Mouse (Mus musculus) hindbrain, postnatal 0 days (tissue): ENCODE measurements around the gene Dmrtc1c2. TPM values are rescaled to one million over a fixed set of nuclear protein-coding genes. Genes with fewer than 3 reads are reported as not detected.
"Not testable (repeated sequence)": the region's sequence is repeated elsewhere in the genome, so short reads cannot be mapped to it uniquely, and the experiment has no call there.

Experiments used
- ATAC-seq: fragments of 200-750 bp; cut with Nextera tagmentation; 2 replicates; pipeline ENCODE4 v1.8.0; 2017; ENCODE audit warnings: mild to moderate bottlenecking, moderate TSS enrichment, moderate library complexity
- DNase-seq: peaks from one replicate; pipeline ENCODE4 v3.0.0-alpha.2; 2015; ENCODE audit warnings: low spot score
- H3K27ac ChIP-seq: fragments of 300-500 bp; sonication (generic); 2 replicates; pipeline ENCODE4 v1.5.1; 2014; ENCODE audit warnings: mild to moderate bottlenecking
- H3K27me3 ChIP-seq: fragments of 300-500 bp; sonication (generic); 2 replicates; pipeline ENCODE4 v1.6.1; 2014; ENCODE audit warnings: low read length, mixed read lengths; ENCODE audit not compliant: insufficient read depth
- H3K36me3 ChIP-seq: fragments of 300-500 bp; sonication (generic); 2 replicates; pipeline ENCODE4 v1.6.1; 2014; ENCODE audit warnings: low read length, mixed read lengths; ENCODE audit not compliant: insufficient read depth
- H3K4me1 ChIP-seq: fragments of 300-500 bp; sonication (generic); 2 replicates; pipeline ENCODE4 v1.6.1; 2014; ENCODE audit warnings: antibody characterized with exemption, low read length, mixed read lengths; ENCODE audit not compliant: insufficient read depth
- H3K4me2 ChIP-seq: fragments of 300-500 bp; sonication (generic); 2 replicates; pipeline ENCODE4 v1.6.1; 2014; ENCODE audit warnings: low read depth, mild to moderate bottlenecking, low read length, moderate library complexity, mixed read lengths
- H3K4me3 ChIP-seq: fragments of 300-500 bp; sonication (generic); 2 replicates; pipeline ENCODE4 v1.5.1; 2014; ENCODE audit warnings: low read length
- H3K9ac ChIP-seq: fragments of 300-500 bp; sonication (generic); replicated peaks from 2 replicates; pipeline ENCODE4 v1.6.1; 2014; ENCODE audit warnings: mild to moderate bottlenecking, low read length, moderate library complexity, mixed read lengths
- H3K9me3 ChIP-seq: fragments of 300-500 bp; sonication (generic); 2 replicates; pipeline ENCODE4 v1.6.1; 2016; ENCODE audit warnings: low read length, mixed read lengths
- CTCF ChIP-seq: IDR thresholded peaks from 2 replicates; pipeline ENCODE4 v1.5.1; 2016; ENCODE audit warnings: antibody characterized with exemption, control low read depth, low read depth
- WGBS: fragments of 180-500 bp; shearing (Covaris S2); extraction: QIAGEN DNeasy Blood & Tissue Kit; methylation state at CpG from one replicate; pipeline ENCODE4 v1.1.7; 2014; 5-methylcytosine and 5-hydroxymethylcytosine counted together
- polyA plus RNA-seq: library from polyadenylated mRNA; unstranded; fragments of >200 nt; fragmentation: Nextera tagmentation; extraction: Ambion mirVana; gene quantifications from 2 replicates; pipeline ENCODE4 v1.2.1, GENCODE M21; 2015
- total RNA-seq: library from RNA; depleted of rRNA; stranded (reverse); fragments of >200 nt; gene quantifications from 2 replicates; pipeline ENCODE4 v1.2.3, GENCODE M21; 2014; rRNA removed

Gene Dmrtc1c2
- total RNA-seq (not detected in 2 replicates), polyA plus RNA-seq (not detected in 2 replicates)

- not testable (repeated sequence) for H3K9ac ChIP-seq, H3K4me3 ChIP-seq, H3K27me3 ChIP-seq, H3K4me2 ChIP-seq, H3K27ac ChIP-seq, H3K4me1 ChIP-seq, DNase-seq, H3K36me3 ChIP-seq, H3K9me3 ChIP-seq, ATAC-seq
- WGBS, result 100% methylated on average over 3 of the region's 13 CpGs
Observed at GRCm38 (mm10) chrX:102854516-102854915, at the start of gene Dmrtc1c2. TSS of gene Dmrtc1c2 (minus strand) at chrX:102854616.

- Histone ChIP-seq H3K9me3 (no peaks in the 10 kb centered on the region), H3K9ac (no peak within 1 kb of the TSS), H3K4me2 (no peak within 1 kb of the TSS), H3K4me3 (no peak within 1 kb of the TSS), H3K36me3 (no peaks in the 10 kb centered on the region), H3K27ac (no peak within 1 kb of the TSS), H3K27me3 (no peaks in the 10 kb centered on the region), H3K4me1 (no peaks in the 10 kb centered on the region)
- 87% methylated on average over 6 of the region's 6 CpGs for WGBS
- no peak for DNase-seq
- no peak for ATAC-seq
- TF ChIP-seq CTCF, result no peak
Observed at GRCm38 (mm10) chrX:102867871-102868270, 13.5 kb upstream of the Dmrtc1c2 start, which contains the start of gene 1700031F05Rik. TSS of gene 1700031F05Rik (minus strand) at chrX:102867971.

- no peak for TF ChIP-seq CTCF
- H3K9ac ChIP-seq, result no peak overlapping the region
Observed at GRCm38 (mm10) chrX:102812311-102812710, 42.1 kb downstream of the Dmrtc1c2 start.

DNA sequence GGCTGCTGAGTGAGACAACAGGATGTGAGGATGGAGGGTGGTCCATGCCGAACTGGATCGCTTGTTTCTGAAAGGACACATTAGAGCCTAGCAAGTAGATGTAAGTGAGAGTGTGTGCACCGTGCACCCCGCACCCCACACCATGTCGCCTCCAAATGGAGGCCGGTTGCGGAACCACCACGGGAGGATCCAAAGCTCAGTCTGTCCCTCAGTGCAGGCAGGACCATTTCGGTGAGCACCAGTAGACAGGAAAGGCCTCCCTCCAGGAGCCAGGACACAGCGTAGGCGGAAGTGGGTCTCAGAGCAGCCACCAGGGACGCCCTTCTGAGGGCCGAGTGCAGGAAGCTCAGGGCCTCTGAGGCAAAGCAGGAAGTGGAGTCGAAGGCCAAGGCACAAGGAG lies 51.8 kb downstream of the Dmrtc1c2 start, which contains the start of gene Dmrtc1c1:
Dmrtc1c1 (plus strand) TSS at position 301 of the 400 bp plus-strand sequence.
- DNase-seq, H3K9me3 ChIP-seq, H3K4me2 ChIP-seq, H3K36me3 ChIP-seq, ATAC-seq, H3K4me1 ChIP-seq, H3K4me3 ChIP-seq, H3K27me3 ChIP-seq, H3K9ac ChIP-seq, H3K27ac ChIP-seq: not testable (repeated sequence)
- 90% methylated on average over 2 of the region's 14 CpGs for WGBS

More at GRCm38 (mm10) chrX:102812311-102812710, 42.1 kb downstream of the Dmrtc1c2 start:
- Histone ChIP-seq H3K4me1 (no peaks in the 10 kb centered on the region), H3K4me2 (no peak overlapping the region), H3K27ac (no peak overlapping the region), H3K27me3 (no peaks in the 10 kb centered on the region), H3K4me3 (no peak overlapping the region), H3K9me3 (no peaks in the 10 kb centered on the region), H3K36me3 (no peaks in the 10 kb centered on the region)
- WGBS, result 67% methylated on average over 4 of the region's 4 CpGs
- no peak for DNase-seq
- no peak for ATAC-seq

Other genes starting within 250 kb of the Dmrtc1c2 start
- gene Phka1, start 210.4 kb downstream of the Dmrtc1c2 start, total RNA-seq, result 13.8 and 14.2 TPM in 2 replicates
- gene Phka1, start 210.4 kb downstream of the Dmrtc1c2 start, polyA plus RNA-seq, result 6.6 and 7.5 TPM in 2 replicates
- not detected in 2 replicates for gene Gm3880, start 167.6 kb downstream of the Dmrtc1c2 start, total RNA-seq
- not detected in 2 replicates for gene Gm3880, start 167.6 kb downstream of the Dmrtc1c2 start, polyA plus RNA-seq
- gene Gm9112, start 147.0 kb downstream of the Dmrtc1c2 start, total RNA-seq, result not detected in 2 replicates
- not detected in 2 replicates for gene Gm9112, start 147.0 kb downstream of the Dmrtc1c2 start, polyA plus RNA-seq
- not detected in 2 replicates for gene Dmrtc1b, start 146.8 kb downstream of the Dmrtc1c2 start, total RNA-seq
- not detected in 2 replicates for gene Dmrtc1b, start 146.8 kb downstream of the Dmrtc1c2 start, polyA plus RNA-seq
- gene Dmrtc1c1, start 51.7 kb downstream of the Dmrtc1c2 start, total RNA-seq, result not detected in 2 replicates
- not detected in 2 replicates for gene Dmrtc1c1, start 51.7 kb downstream of the Dmrtc1c2 start, polyA plus RNA-seq
- not detected in 2 replicates for gene 1700031F05Rik, start 13.4 kb upstream of the Dmrtc1c2 start, total RNA-seq
- not detected in 2 replicates for gene 1700031F05Rik, start 13.4 kb upstream of the Dmrtc1c2 start, polyA plus RNA-seq
- 0.16 and 0.36 TPM in 2 replicates for gene Dmrtc1a, start 54.1 kb upstream of the Dmrtc1c2 start, total RNA-seq
- gene Dmrtc1a, start 54.1 kb upstream of the Dmrtc1c2 start, polyA plus RNA-seq, result 3.7 and 4.0 TPM in 2 replicates
- gene 1700011M02Rik, start 54.3 kb upstream of the Dmrtc1c2 start, total RNA-seq, result not detected in 2 replicates
- not detected in 2 replicates for gene 1700011M02Rik, start 54.3 kb upstream of the Dmrtc1c2 start, polyA plus RNA-seq
- not detected in 2 replicates for gene 1700018G05Rik, start 73.8 kb upstream of the Dmrtc1c2 start, total RNA-seq
- not detected in 2 replicates for gene 1700018G05Rik, start 73.8 kb upstream of the Dmrtc1c2 start, polyA plus RNA-seq